Mouse (Mus musculus) embryonic facial prominence, embryonic 11.5 days (tissue): ENCODE measurements at regions not wholly inside any gene's neighbourhood (a gene's known extent, or its start where the extent isn't known, plus 50 kb on each side); places are given as distances from the start of the nearest gene placed in this dataset.
A peak's percentile ranks its signal among the peaks of the same experiment; 100 is the strongest.

ENCODE experiments used
- ATAC-seq: fragments of 200-750 bp; cut with Nextera tagmentation; replicated peaks from 2 replicates; pipeline ENCODE4 v1.8.0; 2017; ENCODE audit warnings: low read depth; ENCODE audit not compliant: insufficient number of reproducible peaks, low FRiP score, low TSS enrichment
- DNase-seq: peaks from one replicate; pipeline ENCODE4 v3.0.0-alpha.2; 2015; ENCODE audit warnings: low spot score
- H3K27ac ChIP-seq: fragments of 300-500 bp; sonication (generic); replicated peaks from 2 replicates; pipeline ENCODE4 v1.5.1; 2014; ENCODE audit warnings: mild to moderate bottlenecking, low read depth, low read length, control low read depth
- H3K27me3 ChIP-seq: fragments of 300-500 bp; sonication (generic); 2 replicates; pipeline ENCODE4 v1.6.1; 2014; ENCODE audit warnings: mild to moderate bottlenecking, low read length, moderate library complexity, mixed read lengths; ENCODE audit not compliant: control insufficient read depth, insufficient read depth
- H3K36me3 ChIP-seq: fragments of 300-500 bp; sonication (generic); replicated peaks from 2 replicates; pipeline ENCODE4 v1.6.1; 2014; ENCODE audit warnings: low read depth, mild to moderate bottlenecking, low read length, moderate library complexity, mixed read lengths; ENCODE audit not compliant: control insufficient read depth, insufficient read depth
- H3K4me1 ChIP-seq: fragments of 300-500 bp; sonication (generic); 2 replicates; pipeline ENCODE4 v1.6.1; 2014; ENCODE audit warnings: low read length, mixed read lengths; ENCODE audit not compliant: control insufficient read depth, insufficient read depth
- H3K4me2 ChIP-seq: fragments of 300-500 bp; sonication (generic); 2 replicates; pipeline ENCODE4 v1.6.1; 2014; ENCODE audit warnings: low read depth, mild to moderate bottlenecking, control low read depth, low read length, moderate library complexity
- H3K4me3 ChIP-seq: fragments of 300-500 bp; sonication (generic); 2 replicates; pipeline ENCODE4 v1.5.1; 2014; ENCODE audit warnings: low read depth, low read length, control low read depth
- H3K9ac ChIP-seq: fragments of 300-500 bp; sonication (generic); replicated peaks from 2 replicates; pipeline ENCODE4 v1.6.1; 2014; ENCODE audit warnings: mild to moderate bottlenecking, control low read depth, low read length
- H3K9me3 ChIP-seq: fragments of 300-500 bp; sonication (generic); replicated peaks from 2 replicates; pipeline ENCODE4 v1.6.1; 2016; ENCODE audit warnings: mild to moderate bottlenecking, low read length, inconsistent platforms, mixed read lengths; ENCODE audit not compliant: control insufficient read depth
- WGBS: fragments of 180-500 bp; shearing (Covaris S2); extraction: QIAGEN DNeasy Blood & Tissue Kit; methylation state at CpG from one replicate; pipeline ENCODE4 v1.1.7; 2014; 5-methylcytosine and 5-hydroxymethylcytosine counted together

DNA sequence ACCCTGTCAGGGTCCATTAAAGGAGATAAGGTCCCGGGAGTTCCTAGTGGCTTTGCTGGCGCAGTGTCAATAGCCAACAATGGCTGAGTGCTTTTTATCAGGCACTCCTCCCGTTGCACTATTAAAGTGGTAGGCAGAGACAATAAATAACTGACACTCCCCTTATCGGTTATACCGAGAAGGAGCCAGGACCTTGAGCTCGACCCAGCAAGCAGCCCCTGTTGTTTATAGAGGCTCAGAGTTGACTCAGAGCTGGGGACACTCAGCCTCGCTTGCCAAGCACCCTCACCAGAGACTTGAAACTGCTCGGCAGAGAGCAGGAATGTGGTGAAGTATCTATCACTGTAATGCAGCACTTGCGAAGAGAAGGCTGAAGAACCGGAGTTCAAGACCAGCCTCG lies 102.5 kb upstream of the Jarid2 start:
- no peak for ATAC-seq
- no peak for DNase-seq
- Histone ChIP-seq H3K4me2 (no peak overlapping the region), H3K9me3 (no peaks in the 10 kb centered on the region), H3K36me3 (no peaks in the 10 kb centered on the region), H3K27ac (no peak overlapping the region), H3K27me3 (no peaks in the 10 kb centered on the region), H3K9ac (no peak overlapping the region), H3K4me1 (no peaks in the 10 kb centered on the region), H3K4me3 (no peak overlapping the region)
- 67% methylated on average over 11 of the region's 11 CpGs for WGBS

DNA sequence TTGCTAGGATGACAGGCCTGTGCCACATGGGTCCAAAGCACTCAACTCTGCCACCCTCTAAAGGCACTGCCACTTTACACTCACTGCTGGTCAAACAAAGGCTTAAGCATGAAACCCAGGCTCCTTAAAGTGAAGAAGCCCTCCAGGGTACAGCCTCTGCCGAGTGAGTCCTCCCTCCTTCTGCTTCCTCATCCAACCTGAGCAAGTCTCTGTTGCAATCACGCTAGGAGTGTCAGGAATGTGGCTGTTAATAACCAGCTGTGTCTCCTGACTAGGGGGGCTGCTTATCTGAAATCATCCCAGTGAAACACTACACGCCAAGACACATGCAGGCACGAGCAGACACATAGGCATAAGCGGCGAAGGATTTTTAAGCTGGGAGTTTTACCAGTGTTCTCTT lies 99.2 kb upstream of the Jarid2 start:
- DNase-seq (no peak), ATAC-seq (no peak)
- WGBS = 48% methylated on average over 6 of the region's 6 CpGs
- Histone ChIP-seq H3K9me3 (no peaks in the 10 kb centered on the region), H3K9ac (no peak overlapping the region), H3K27ac (no peak overlapping the region), H3K4me3 (no peak overlapping the region), H3K27me3 (no peaks in the 10 kb centered on the region), H3K4me2 (no peak overlapping the region), H3K4me1 (no peaks in the 10 kb centered on the region; the same call in 1 of the 2 replicates), H3K36me3 (no peaks in the 10 kb centered on the region)

DNA sequence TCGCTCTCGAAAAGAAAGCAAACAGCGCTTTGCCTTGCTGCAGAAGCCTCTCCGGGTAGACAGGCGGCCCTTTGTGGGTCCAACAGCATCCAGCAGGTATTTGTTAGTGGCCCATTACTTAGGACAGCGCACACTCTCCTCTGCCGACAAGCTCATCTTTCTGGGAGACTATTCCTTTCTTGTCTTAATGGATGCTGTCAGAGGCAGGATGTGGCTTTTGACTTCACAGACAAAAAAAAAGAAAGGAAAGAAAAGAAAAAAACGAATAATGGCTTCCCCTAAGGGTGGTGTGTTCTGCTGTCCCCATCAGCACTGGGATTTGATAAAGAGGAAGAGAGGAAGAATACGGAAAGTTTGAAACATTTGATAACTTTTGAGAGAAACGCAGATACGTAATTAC lies 94.7 kb upstream of the Jarid2 start:
- H3K36me3 ChIP-seq = no peaks in the 10 kb centered on the region
- no peaks in the 10 kb centered on the region for H3K9me3 ChIP-seq
- no peak for ATAC-seq

DNA sequence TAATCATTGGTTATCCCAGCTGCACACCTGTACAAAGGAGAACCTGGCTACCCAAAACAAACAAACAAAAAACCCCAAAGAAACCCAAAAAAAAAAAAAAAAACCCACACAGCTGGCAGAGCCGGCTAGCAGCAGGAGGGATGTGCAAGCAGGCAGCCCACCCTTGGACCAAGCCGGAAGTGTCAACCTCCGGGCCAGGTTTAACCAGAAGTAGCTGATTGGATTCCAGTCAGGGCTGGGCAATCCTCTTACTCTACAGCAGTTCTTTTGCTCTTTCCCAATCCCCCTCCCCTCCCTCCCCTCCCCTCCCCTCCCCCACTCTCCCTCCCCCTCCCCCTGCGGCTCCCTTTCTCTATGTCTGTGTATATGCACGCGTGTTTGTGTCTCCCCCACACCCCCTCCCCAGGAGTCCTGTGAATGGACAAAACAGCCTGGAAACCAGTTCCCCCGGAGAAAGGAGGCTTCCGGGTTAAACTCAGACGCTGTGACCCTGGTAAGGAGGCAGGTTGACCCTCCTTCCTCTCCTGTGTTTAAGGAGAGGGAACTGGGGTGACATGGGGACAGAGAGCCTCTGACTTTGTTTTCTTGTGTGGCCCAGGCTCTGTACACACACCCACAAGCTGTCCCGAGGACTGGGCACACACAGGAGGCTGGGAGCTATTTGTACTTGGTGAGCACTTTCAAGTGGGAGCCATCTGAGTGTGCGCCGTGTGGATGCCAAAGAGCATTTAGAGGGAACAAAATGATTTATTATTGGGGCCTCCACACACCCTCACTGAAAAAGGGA lies 93.9 kb upstream of the Jarid2 start:
- Histone ChIP-seq H3K4me3 (no peak overlapping the region), H3K4me2 (peak overlapping the region; percentile 37), H3K27ac (no peak overlapping the region; the same call in 1 of the 2 replicates), H3K27me3 (no peaks in the 10 kb centered on the region), H3K4me1 (no peaks in the 10 kb centered on the region; the same call in 1 of the 2 replicates), H3K9me3 (no peaks in the 10 kb centered on the region), H3K36me3 (no peaks in the 10 kb centered on the region), H3K9ac (no peak overlapping the region)
- DNase-seq = peak; percentile 58
- ATAC-seq = no peak
- 4% methylated on average over 11 of the region's 12 CpGs for WGBS

More for the DNA sequence above, 94.7 kb upstream of the Jarid2 start:
- Histone ChIP-seq H3K4me1 (no peaks in the 10 kb centered on the region; the same call in 1 of the 2 replicates), H3K4me2 (peak overlapping the region; percentile 32), H3K9ac (no peak overlapping the region), H3K4me3 (no peak overlapping the region), H3K27ac (no peak overlapping the region), H3K27me3 (no peaks in the 10 kb centered on the region)
- 7% methylated on average over 11 of the region's 11 CpGs for WGBS
- DNase-seq = peak; percentile 42

DNA sequence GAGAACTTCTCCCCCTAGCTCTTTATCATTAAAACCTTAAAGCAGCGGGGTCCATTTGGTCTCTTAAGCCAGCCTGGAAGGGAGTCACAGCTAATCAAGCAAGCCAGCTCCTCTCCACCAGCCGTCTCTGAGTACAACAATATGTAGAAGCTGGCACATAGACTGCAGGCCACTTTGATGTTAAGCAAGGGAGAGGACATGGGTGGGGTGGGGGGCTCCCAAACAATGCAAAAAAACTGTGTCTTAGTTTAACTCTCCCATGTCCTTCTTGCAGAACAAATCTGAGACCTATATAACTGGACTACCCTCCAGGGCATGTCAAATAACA lies 93.3 kb upstream of the Jarid2 start:
- Histone ChIP-seq H3K27me3 (no peaks in the 10 kb centered on the region), H3K4me3 (no peak overlapping the region), H3K9me3 (no peaks in the 10 kb centered on the region), H3K9ac (no peak overlapping the region), H3K4me2 (no peak overlapping the region), H3K36me3 (no peaks in the 10 kb centered on the region), H3K4me1 (no peaks in the 10 kb centered on the region; the same call in 1 of the 2 replicates), H3K27ac (no peak overlapping the region; the same call in 1 of the 2 replicates)
- no peak for ATAC-seq
- WGBS = 20% methylated on average over 2 of the region's 2 CpGs
- DNase-seq = no peak

DNA sequence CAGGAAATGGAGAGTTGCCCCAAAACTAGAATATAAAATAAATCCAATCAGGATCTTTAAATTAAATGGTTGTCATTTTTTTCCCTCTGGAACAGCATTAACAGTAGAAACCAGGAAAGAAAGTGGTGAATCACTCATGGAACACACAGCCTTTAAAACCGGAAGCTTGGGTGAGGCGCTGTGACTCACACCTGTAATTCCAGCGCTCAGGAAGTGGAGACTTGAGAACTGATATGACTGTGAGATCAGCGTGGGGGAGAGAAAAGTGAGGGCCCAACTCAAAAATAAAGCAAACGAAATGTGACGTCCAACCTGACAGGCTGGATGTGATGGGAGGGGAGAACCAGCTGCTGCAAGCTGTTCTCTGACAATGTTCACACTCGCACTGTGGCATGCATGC lies 86.9 kb upstream of the Jarid2 start:
- H3K36me3 ChIP-seq = no peaks in the 10 kb centered on the region
- DNase-seq (no peak), ATAC-seq (no peak)
- no peaks in the 10 kb centered on the region for H3K9me3 ChIP-seq
- no peak overlapping the region for H3K4me3 ChIP-seq
- no peaks in the 10 kb centered on the region for H3K27me3 ChIP-seq
- WGBS = 85% methylated on average over 7 of the region's 7 CpGs
- H3K4me1 ChIP-seq = no peaks in the 10 kb centered on the region
- no peak overlapping the region for H3K4me2 ChIP-seq
- no peak overlapping the region for H3K27ac ChIP-seq
- H3K9ac ChIP-seq = no peak overlapping the region

DNA sequence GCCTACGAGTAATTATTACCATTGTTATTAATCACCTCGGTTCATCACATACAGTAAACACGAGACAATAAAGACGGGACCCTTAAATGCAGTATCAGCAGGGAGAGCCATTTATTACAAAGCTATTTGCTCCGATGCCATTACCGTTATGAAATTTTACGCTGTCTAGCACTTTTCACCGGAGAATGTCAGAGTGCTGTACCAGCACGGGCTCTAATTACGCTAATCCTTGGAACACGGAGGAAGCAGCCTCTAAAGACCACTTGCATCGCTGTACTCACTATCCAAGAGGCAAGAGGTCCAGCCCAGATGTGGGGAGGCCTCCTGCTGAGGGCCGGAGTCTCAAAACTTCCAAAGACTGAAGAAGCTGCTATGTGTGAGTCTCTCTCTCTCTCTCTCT lies 79.2 kb upstream of the Jarid2 start:
- 27% methylated on average over 13 of the region's 13 CpGs for WGBS
- H3K4me3 ChIP-seq = no peak overlapping the region
- H3K4me2 ChIP-seq = no peak overlapping the region
- no peak overlapping the region for H3K27ac ChIP-seq
- peak; percentile 45 for DNase-seq
- no peak overlapping the region for H3K9ac ChIP-seq
- no peaks in the 10 kb centered on the region for H3K27me3 ChIP-seq
- H3K36me3 ChIP-seq = no peaks in the 10 kb centered on the region
- no peaks in the 10 kb centered on the region for H3K9me3 ChIP-seq
- no peaks in the 10 kb centered on the region for H3K4me1 ChIP-seq
- no peak for ATAC-seq

DNA sequence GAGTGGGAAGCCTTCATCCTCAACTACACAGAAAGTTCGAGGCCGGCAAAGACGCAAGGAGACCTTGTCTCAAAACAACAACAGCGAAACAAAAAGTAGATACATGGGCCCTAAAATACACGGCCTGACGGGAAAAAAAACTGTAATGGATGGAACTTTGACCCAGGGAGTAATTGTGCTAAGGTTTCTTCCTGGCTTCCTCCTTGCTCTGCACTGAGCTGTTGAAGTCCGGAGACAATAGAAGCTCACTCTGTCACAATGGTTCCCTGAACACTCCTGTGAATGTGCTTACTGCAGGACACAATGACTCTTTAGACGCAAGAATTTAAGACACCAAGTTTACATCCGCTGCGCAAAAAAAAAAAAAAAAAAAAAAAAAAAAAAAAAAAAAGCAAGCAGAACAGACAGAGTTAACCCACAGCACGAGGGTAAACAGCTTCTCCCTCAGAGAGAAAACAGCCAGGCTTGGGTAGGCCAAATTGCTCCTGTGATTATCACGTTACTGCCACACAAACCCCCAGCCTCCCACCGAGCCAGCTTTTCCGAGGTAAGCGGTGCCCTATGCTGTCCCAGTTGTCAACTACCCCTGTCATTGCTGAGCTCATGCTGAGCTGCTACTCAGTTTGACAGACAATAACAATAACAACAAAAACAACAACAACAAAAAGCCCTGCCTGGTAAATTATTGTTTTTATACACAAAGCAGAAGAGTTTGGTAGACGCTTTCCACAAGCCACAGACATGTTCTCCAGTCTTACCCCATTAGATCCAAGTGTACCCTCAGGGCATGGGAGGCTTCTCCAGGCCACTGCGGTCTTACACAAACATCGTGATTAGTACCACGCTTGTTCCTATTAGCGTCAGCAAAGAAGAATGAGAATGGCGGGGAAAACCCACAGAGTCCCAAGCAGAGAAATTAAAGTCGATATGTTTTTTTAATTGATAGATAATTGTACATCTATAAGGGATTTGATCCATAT lies 77.7 kb upstream of the Jarid2 start:
- Histone ChIP-seq H3K4me2 (no peak overlapping the region; the same call in 1 of the 2 replicates), H3K4me3 (no peak overlapping the region), H3K36me3 (no peaks in the 10 kb centered on the region), H3K9me3 (no peaks in the 10 kb centered on the region), H3K27me3 (no peaks in the 10 kb centered on the region), H3K27ac (no peak overlapping the region), H3K9ac (no peak overlapping the region), H3K4me1 (no peaks in the 10 kb centered on the region)
- WGBS = 10% methylated on average over 22 of the region's 22 CpGs
- ATAC-seq (no peak), DNase-seq (peak; percentile 64)
